Mouse (Mus musculus): ENCODE results near the gene Gan.

GRCm38 (mm10) chr8:117111641-117112040 is 46.3 kb upstream of the Gan start:
- no peak for TF ChIP-seq ZNF384 (IDR thresholded peaks at IDR 0.05; ENCODE audit: low read depth, low read length)
- TF ChIP-seq MAFK (IDR thresholded peaks at IDR 0.05; ENCODE audit: insufficient read depth, low read depth, low read length) = no peak
- TF ChIP-seq HCFC1 (IDR thresholded peaks at IDR 0.05; ENCODE audit: borderline replicate concordance, insufficient read depth, low read length) = no peak
- no peak for TF ChIP-seq CHD2 (IDR thresholded peaks at IDR 0.05; ENCODE audit: low read depth, low read length)
- TF ChIP-seq ZC3H11A (IDR thresholded peaks at IDR 0.05; ENCODE audit: borderline replicate concordance, low read depth, low read length) = no peak
